Mouse (Mus musculus) forebrain, embryonic 10.5 days (tissue): ENCODE data around the gene Cdipt. TPM values are rescaled to one million over a fixed set of nuclear protein-coding genes. Genes with fewer than 3 reads are reported as not detected.

ENCODE experiments used
- DNase-seq: peaks from one replicate; pipeline ENCODE4 v3.0.0-alpha.2; 2017; ENCODE audit warnings: low spot score; ENCODE audit errors: extremely low spot score
- H3K27ac ChIP-seq: fragments of 300-500 bp; sonication (generic); 2 replicates; pipeline ENCODE4 v1.5.1; 2016; ENCODE audit warnings: mild to moderate bottlenecking
- H3K27me3 ChIP-seq: fragments of 300-500 bp; sonication (generic); 2 replicates; pipeline ENCODE4 v1.6.1; 2016; ENCODE audit warnings: mild to moderate bottlenecking; ENCODE audit not compliant: poor library complexity, severe bottlenecking
- H3K36me3 ChIP-seq: fragments of 300-500 bp; sonication (generic); replicated peaks from 2 replicates; pipeline ENCODE4 v1.6.1; 2016; ENCODE audit warnings: mild to moderate bottlenecking, moderate library complexity
- H3K4me1 ChIP-seq: fragments of 300-500 bp; sonication (generic); 2 replicates; pipeline ENCODE4 v1.6.1; 2016
- H3K4me3 ChIP-seq: fragments of 300-500 bp; sonication (generic); 2 replicates; pipeline ENCODE4 v1.5.1; 2016; ENCODE audit warnings: mild to moderate bottlenecking, moderate library complexity
- H3K9me3 ChIP-seq: fragments of 300-500 bp; sonication (generic); 2 replicates; pipeline ENCODE4 v1.6.1; 2016; ENCODE audit warnings: mild to moderate bottlenecking, moderate library complexity
- WGBS: fragments of 180-500 bp; shearing (Covaris S2); methylation state at CpG from one replicate; pipeline ENCODE4 v1.1.7; 2016; 5-methylcytosine and 5-hydroxymethylcytosine counted together
- polyA plus RNA-seq: library from polyadenylated mRNA; unstranded; fragments of >200 nt; fragmentation: Nextera tagmentation; extraction: Ambion mirVana; gene quantifications from 2 replicates; pipeline ENCODE4 v1.2.1, GENCODE M21; 2016

Gene Cdipt
- polyA plus RNA-seq, 1 experiment from 2014 or later, result 85.7 TPM

DNA sequence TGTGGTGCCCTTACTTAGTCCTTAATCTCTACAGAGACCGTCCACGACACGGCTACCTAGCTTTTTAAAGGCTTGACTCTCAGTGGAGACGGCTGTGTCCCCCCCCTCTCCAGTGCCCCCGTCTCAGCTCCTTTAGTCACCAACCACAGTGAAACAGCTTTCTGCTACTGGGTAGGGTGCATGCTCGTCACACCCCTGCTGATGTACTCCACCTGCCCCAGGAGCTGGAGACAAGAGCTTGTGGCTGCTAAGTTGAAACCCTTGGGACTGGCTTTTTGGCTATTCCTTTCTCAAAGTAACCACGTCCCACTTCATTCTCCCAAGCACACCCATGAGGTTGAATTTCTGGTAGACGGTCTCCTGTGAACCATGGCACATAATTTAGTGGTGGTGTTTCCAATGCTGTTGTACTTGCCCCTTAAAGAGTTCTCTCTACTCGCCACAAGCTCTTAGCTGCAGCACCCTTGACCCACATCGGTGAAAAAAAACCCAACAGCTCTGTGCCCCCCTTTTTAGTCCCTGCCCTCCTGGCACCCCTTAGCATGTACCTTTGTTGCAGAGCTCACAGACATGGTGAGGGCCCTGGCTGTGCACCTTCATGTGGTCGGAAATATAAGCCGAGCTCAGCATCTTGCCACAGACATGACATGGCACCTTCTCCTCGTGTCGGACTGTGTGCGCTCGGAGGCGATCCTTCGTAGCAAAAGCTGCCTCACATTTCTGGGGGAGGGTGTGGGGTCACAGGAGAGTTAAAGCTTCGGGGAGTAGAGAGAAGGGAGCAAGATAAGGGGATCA, 48.4 kb downstream of the Cdipt start:
- 40% methylated on average over 19 of the region's 19 CpGs for WGBS
- no peaks in the 10 kb centered on the region for H3K27me3 ChIP-seq
- DNase-seq, result no peak
- no peaks in the 10 kb centered on the region for H3K9me3 ChIP-seq
- H3K4me3 ChIP-seq, result peak overlapping the region; percentile 92
- peak overlapping the region; percentile 100 for H3K27ac ChIP-seq
- H3K4me1 ChIP-seq, result peaks cover 77% of the 10 kb centered on the region
- peaks cover 60% of the 10 kb centered on the region for H3K36me3 ChIP-seq

- peak; percentile 75 for DNase-seq
- WGBS, result under 1% methylated on average over 30 of the region's 30 CpGs
- Histone ChIP-seq H3K4me3 (peak overlapping the region; percentile 92), H3K27ac (peak overlapping the region; percentile 100), H3K9me3 (no peaks in the 10 kb centered on the region), H3K36me3 (peaks cover 69% of the 10 kb centered on the region), H3K27me3 (no peaks in the 10 kb centered on the region), H3K4me1 (peaks cover 69% of the 10 kb centered on the region)
Measured at GRCm38 (mm10) chr7:127024755-127025555, 49.2 kb downstream of the Cdipt start.

GRCm38 (mm10) chr7:127025556-127026160, 49.9 kb downstream of the Cdipt start:
- H3K4me3 ChIP-seq, result peak overlapping the region; percentile 92
- peak; percentile 50 for DNase-seq
- peaks cover 76% of the 10 kb centered on the region for H3K36me3 ChIP-seq
- H3K27ac ChIP-seq, result peak overlapping the region; percentile 100
- WGBS, result under 1% methylated on average over 64 of the region's 65 CpGs
- peaks cover 61% of the 10 kb centered on the region for H3K4me1 ChIP-seq
- H3K27me3 ChIP-seq, result no peaks in the 10 kb centered on the region
- no peaks in the 10 kb centered on the region for H3K9me3 ChIP-seq

GRCm38 (mm10) chr7:127026161-127026600, 50.5 kb downstream of the Cdipt start:
- peak overlapping the region; percentile 92 for H3K4me3 ChIP-seq
- no peaks in the 10 kb centered on the region for H3K9me3 ChIP-seq
- WGBS, result under 1% methylated on average over 47 of the region's 48 CpGs
- peaks cover 56% of the 10 kb centered on the region for H3K4me1 ChIP-seq
- H3K36me3 ChIP-seq, result peaks cover 81% of the 10 kb centered on the region
- H3K27ac ChIP-seq, result peak overlapping the region; percentile 100
- H3K27me3 ChIP-seq, result no peaks in the 10 kb centered on the region
- peak; percentile 81 for DNase-seq

DNA sequence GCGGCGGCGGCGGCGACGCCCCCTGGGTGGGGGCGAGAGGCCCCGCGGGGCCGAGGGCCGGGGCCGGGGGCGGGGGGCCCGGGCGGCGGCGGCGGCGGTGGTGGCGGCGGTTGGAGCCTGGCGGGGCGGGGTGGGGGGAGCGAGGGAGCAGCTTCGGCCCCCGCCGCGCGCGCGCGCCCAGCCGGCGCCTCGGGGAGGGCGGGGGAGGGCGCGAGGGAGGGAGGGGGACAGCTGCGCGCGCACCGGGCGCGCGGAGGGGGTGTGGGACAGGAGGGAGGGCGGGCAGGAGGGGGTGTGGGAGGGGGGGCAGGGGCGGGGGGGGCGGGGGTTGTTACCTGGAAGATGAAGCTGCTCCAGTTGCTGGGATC, 50.9 kb downstream of the Cdipt start:
- H3K36me3 ChIP-seq, result peaks cover 85% of the 10 kb centered on the region
- DNase-seq, result no peak
- H3K9me3 ChIP-seq, result no peaks in the 10 kb centered on the region

DNA sequence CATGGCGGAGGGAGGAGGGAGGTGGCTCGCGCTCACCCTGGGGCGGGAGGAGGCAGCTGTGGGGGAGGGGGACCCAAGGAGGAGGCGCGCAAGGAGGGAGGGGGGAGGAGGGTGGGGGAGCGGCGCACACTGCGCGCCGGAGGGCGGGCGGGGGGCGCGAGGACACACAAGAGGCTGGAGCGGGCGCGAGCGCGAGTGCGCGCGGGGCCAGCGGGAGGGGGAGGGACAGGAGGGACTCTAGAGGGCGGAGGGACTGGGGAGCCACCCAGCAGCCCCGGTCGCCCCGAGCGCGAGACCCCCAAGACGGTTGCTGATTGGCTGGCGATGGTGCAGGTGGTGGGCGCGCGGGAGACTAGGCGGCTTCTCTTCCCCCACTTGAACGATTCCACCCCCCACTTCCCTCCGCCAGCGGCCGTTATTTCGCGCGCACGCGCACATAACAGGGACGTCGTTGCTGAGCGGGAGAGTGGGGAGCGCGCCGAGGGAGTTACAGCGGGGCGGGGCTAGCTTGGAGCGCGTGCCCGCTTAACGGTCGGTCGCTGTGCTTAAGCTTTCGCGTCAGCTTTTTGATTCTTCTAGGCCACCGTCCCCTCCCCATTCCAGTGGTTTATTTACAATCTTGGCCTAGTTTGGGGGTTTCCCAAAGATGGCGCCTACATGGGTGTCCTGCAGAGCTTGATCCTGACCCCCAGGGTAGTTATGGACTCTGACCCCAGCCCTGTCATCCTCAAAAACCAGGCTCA, 51.4 kb downstream of the Cdipt start, which contains the start of gene Maz:
Gene Maz, minus strand, starts transcription at position 54 of the 743 bp plus-strand sequence.
- Histone ChIP-seq H3K9me3 (no peaks in the 10 kb centered on the region), H3K27ac (peak within 1 kb of the TSS; percentile 100), H3K4me3 (peak within 1 kb of the TSS; percentile 92), H3K4me1 (peaks cover 47% of the 10 kb centered on the region), H3K36me3 (peaks cover 85% of the 10 kb centered on the region), H3K27me3 (no peaks in the 10 kb centered on the region)
- peak; percentile 99 for DNase-seq
- WGBS, result under 1% methylated on average over 54 of the region's 63 CpGs

More for the DNA sequence above, 50.9 kb downstream of the Cdipt start:
- H3K27me3 ChIP-seq, result no peaks in the 10 kb centered on the region
- H3K4me1 ChIP-seq, result peaks cover 52% of the 10 kb centered on the region
- peak overlapping the region; percentile 92 for H3K4me3 ChIP-seq
- 0% methylated on average over 6 of the region's 48 CpGs for WGBS
- H3K27ac ChIP-seq, result peak overlapping the region; percentile 100

DNA sequence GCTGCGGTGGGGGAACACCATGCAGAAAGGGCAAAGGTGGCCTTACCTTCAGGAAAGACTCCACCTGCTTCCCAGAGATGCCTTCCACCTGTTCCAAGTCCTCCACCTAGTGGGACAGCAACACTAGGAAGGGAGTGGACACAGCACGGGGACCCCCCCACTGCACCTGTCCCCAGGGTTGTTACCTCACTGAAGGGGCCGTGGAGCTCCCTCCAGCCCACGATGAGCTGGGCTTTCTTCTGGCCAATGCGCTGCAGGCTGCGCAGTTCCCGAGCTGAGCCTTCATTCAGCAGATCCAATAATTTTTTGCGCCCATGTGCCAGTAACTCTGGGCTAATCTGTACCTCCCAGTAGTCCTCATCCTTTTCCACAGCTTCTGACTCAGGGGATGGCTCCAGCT, 52.2 kb downstream of the Cdipt start:
- Histone ChIP-seq H3K27ac (peak overlapping the region; percentile 100), H3K4me3 (peak overlapping the region; percentile 92), H3K27me3 (no peaks in the 10 kb centered on the region), H3K9me3 (no peaks in the 10 kb centered on the region), H3K36me3 (peaks cover 85% of the 10 kb centered on the region), H3K4me1 (peaks cover 39% of the 10 kb centered on the region)
- no peak for DNase-seq
- 66% methylated on average over 8 of the region's 8 CpGs for WGBS

Other genes starting within 250 kb of the Cdipt start
- 54.4 and 55.7 TPM in 2 replicates for gene Mapk3, start 216.3 kb upstream of the Cdipt start, polyA plus RNA-seq
- gene Gdpd3, start 209.6 kb upstream of the Cdipt start, polyA plus RNA-seq, result 0.77 and 0.98 TPM in 2 replicates
- 28.9 and 35.0 TPM in 2 replicates for gene Ypel3, start 199.0 kb upstream of the Cdipt start, polyA plus RNA-seq
- gene Tbx6, start 194.4 kb upstream of the Cdipt start, polyA plus RNA-seq, result 0.32 and 0.61 TPM in 2 replicates
- gene Ppp4c, start 183.4 kb upstream of the Cdipt start, polyA plus RNA-seq, result 413 and 423 TPM in 2 replicates
- gene Fam57b, start 178.2 kb upstream of the Cdipt start, polyA plus RNA-seq, result 2.6 and 2.9 TPM in 2 replicates
- gene 4930451I11Rik, start 144.3 kb upstream of the Cdipt start, polyA plus RNA-seq, result not detected in 2 replicates
- 9.8 and 10.1 TPM in 2 replicates for gene Doc2a, start 128.5 kb upstream of the Cdipt start, polyA plus RNA-seq
- 57.4 and 65.2 TPM in 2 replicates for gene Hirip3, start 113.9 kb upstream of the Cdipt start, polyA plus RNA-seq
- 110 and 117 TPM in 2 replicates for gene Ino80e, start 113.5 kb upstream of the Cdipt start, polyA plus RNA-seq
- gene Taok2, start 91.2 kb upstream of the Cdipt start, polyA plus RNA-seq, result 54.0 and 54.1 TPM in 2 replicates
- gene Tmem219, start 53.0 kb upstream of the Cdipt start, polyA plus RNA-seq, result 22.2 and 24.9 TPM in 2 replicates
- 17.5 and 18.0 TPM in 2 replicates for gene Kctd13, start 47.0 kb upstream of the Cdipt start, polyA plus RNA-seq
- gene Asphd1, start 26.3 kb upstream of the Cdipt start, polyA plus RNA-seq, result 0.21 TPM in 1 of 2 replicates, not detected in the other
- 0.72 and 1.2 TPM in 2 replicates for gene Sez6l2, start 25.4 kb upstream of the Cdipt start, polyA plus RNA-seq
- 0.72 and 1.0 TPM in 2 replicates for gene Cdiptos, start 184 bp downstream of the Cdipt start, polyA plus RNA-seq
- 3.3 TPM in 2 replicates for gene Mvp, start 38.7 kb downstream of the Cdipt start, polyA plus RNA-seq
- not detected in 2 replicates for gene Pagr1b, start 40.6 kb downstream of the Cdipt start, polyA plus RNA-seq
- 92.7 and 121 TPM in 2 replicates for gene Pagr1a, start 41.4 kb downstream of the Cdipt start, polyA plus RNA-seq
- gene Gm42742, start 45.2 kb downstream of the Cdipt start, polyA plus RNA-seq, result 32.6 and 46.7 TPM in 2 replicates
- 3.5 and 4.0 TPM in 2 replicates for gene Prrt2, start 45.3 kb downstream of the Cdipt start, polyA plus RNA-seq
- gene Maz, start 51.1 kb downstream of the Cdipt start, polyA plus RNA-seq, result 60.2 and 65.7 TPM in 2 replicates
- gene Kif22, start 66.6 kb downstream of the Cdipt start, polyA plus RNA-seq, result 223 and 226 TPM in 2 replicates
- gene Zg16, start 111.4 kb downstream of the Cdipt start, polyA plus RNA-seq, result not detected in 2 replicates
- gene AI467606, start 115.4 kb downstream of the Cdipt start, polyA plus RNA-seq, result 0.74 TPM in 2 replicates
- gene Qprt, start 146.3 kb downstream of the Cdipt start, polyA plus RNA-seq, result 11.3 and 12.3 TPM in 2 replicates
- 0.07 and 0.10 TPM in 2 replicates for gene Spn, start 161.9 kb downstream of the Cdipt start, polyA plus RNA-seq
- gene Cd2bp2, start 220.1 kb downstream of the Cdipt start, polyA plus RNA-seq, result 111 and 114 TPM in 2 replicates
- gene Tbc1d10b, start 232.6 kb downstream of the Cdipt start, polyA plus RNA-seq, result 27.3 and 29.2 TPM in 2 replicates
- gene Mylpf, start 233.0 kb downstream of the Cdipt start, polyA plus RNA-seq, result 10.7 and 10.8 TPM in 2 replicates